Mouse (Mus musculus) megakaryocyte, adult 5-6 weeks (primary cell): ENCODE measurements around the gene Arpc5l. TPM values are rescaled to one million over a fixed set of nuclear protein-coding genes. Genes with fewer than 3 reads are reported as not detected.

ENCODE experiments used
- total RNA-seq, 2 experiments: library from RNA; stranded (forward) in 1 of 2; stranded (reverse) in 1 of 2; fragments of 153-499, 151-499 nt in 1 of 2; fragments of 221-1000, 200-1000 nt in 1 of 2; gene quantifications; 2 replicates each; pipeline versions ENCODE4 v1.2.3 to v1.2.4; 2015 to 2017

Arpc5l gene
- total RNA-seq, 2 experiments from 2014 or later, result 49.5 to 69.5 TPM

Other genes with a start within 250 kb of the Arpc5l start
- gene Nr6a1, start 77.7 kb upstream of the Arpc5l start, total RNA-seq (2015), result 0.34 and 0.51 TPM in 2 replicates
- 0.92 and 3.7 TPM in 2 replicates for gene Nr6a1, start 77.7 kb upstream of the Arpc5l start, total RNA-seq (2017)
- 0.02 and 0.11 TPM in 2 replicates for gene Olfml2a, start 73.4 kb upstream of the Arpc5l start, total RNA-seq (2015)
- not detected in 2 replicates for gene Olfml2a, start 73.4 kb upstream of the Arpc5l start, total RNA-seq (2017)
- 0.29 and 0.34 TPM in 2 replicates for gene Wdr38, start 7.9 kb upstream of the Arpc5l start, total RNA-seq (2015)
- 0.16 and 0.84 TPM in 2 replicates for gene Wdr38, start 7.9 kb upstream of the Arpc5l start, total RNA-seq (2017)
- 377 and 387 TPM in 2 replicates for gene Rpl35, start 276 bp downstream of the Arpc5l start, total RNA-seq (2015)
- 757 and 843 TPM in 2 replicates for gene Rpl35, start 276 bp downstream of the Arpc5l start, total RNA-seq (2017)
- gene Golga1, start 60.2 kb downstream of the Arpc5l start, total RNA-seq (2015), result 10.4 and 11.8 TPM in 2 replicates
- gene Golga1, start 60.2 kb downstream of the Arpc5l start, total RNA-seq (2017), result 22.1 and 24.6 TPM in 2 replicates
- gene Scai, start 185.4 kb downstream of the Arpc5l start, total RNA-seq (2015), result 3.1 and 6.1 TPM in 2 replicates
- gene Scai, start 185.4 kb downstream of the Arpc5l start, total RNA-seq (2017), result 4.3 and 7.4 TPM in 2 replicates
- 133 and 150 TPM in 2 replicates for gene Ppp6c, start 221.1 kb downstream of the Arpc5l start, total RNA-seq (2015)
- 71.6 and 77.3 TPM in 2 replicates for gene Ppp6c, start 221.1 kb downstream of the Arpc5l start, total RNA-seq (2017)